Mouse (Mus musculus) frontal cortex, postnatal 36 days (tissue): ENCODE measurements around the gene E430018J23Rik.
"Not testable (repeated sequence)": the region's sequence is repeated elsewhere in the genome, so short reads cannot be mapped to it uniquely, and the experiment has no call there.

Experiments
- DNase-seq, 2 experiments: peaks; one replicate each; pipeline ENCODE4 v3.0.0; 2022; ENCODE audit warnings: low spot score in 2 of 2

Gene E430018J23Rik

GRCm38 (mm10) chr7:127378310-127378921 lies 15.0 kb downstream of the E430018J23Rik start:
- no peak for DNase-seq

DNA sequence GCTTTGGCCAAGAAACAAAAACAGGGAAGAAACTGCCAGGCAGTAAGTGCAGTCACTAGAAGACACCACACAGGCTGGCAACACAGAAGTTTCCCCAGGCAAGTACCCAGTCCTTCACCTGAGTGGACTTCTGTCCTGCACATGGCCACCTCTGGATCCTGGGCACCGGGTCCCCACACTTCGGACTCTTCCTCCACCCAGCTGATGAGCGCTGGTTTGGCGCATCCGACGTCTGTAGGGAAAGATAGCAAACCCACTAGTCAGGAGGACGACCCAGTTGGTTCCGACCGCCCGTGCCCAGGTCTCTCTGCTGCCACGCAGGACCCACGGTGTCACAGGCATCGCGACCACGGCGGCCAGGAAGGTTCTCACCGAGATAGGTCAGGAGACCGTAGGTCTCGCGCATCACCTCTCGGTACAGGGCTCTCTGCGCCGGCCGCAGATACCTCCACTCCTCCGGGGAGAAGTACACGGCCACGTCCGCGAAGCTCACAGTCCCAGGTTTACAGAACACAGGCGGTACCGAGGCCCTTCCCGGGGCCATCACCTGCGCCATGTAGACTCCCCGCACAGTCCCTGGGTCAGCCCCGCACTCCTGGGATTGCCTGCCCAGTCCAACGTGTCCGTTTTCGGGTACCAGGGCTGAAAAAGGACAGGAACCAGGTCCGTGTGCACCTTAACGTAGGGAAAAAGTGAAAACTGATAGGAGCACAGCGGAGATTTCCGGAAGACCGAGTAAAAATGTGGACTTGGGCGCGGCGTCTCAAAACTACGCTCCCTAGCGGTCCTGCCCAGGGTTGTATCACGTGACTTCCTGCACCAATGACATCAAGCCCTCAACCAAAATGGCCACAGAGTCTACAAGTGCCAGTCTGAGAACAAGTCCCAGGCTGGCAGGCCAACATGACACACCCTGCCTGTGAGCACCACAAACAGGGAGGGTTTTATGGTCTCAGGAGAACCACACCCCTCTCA lies 17.9 kb downstream of the E430018J23Rik start, which contains the start of gene Zfp747:
Gene Zfp747 (minus strand): TSS at position 780 of the 975 bp plus-strand sequence.
- peak; percentile 88 to 94 for DNase-seq

DNA sequence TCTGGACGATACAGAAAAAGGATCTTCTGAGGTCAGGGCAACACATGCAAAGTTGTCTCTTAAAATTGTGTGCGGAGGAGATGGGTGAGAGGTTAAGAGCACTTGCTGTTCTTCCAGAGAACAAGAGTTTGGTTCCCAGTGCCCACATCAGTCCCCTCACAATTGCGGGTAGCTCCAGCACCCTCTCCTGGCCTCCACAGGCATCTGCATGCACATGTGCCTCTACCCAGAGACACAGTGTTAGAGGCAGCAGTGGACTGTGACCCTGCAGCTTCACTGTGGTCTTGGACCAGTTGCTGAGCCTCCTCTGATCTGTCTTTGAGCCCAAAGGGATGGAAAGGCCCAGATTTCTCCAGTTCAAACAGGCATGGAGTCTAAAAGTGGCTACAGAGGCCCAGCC lies 21.6 kb downstream of the E430018J23Rik start:
- not testable (repeated sequence) for DNase-seq

GRCm38 (mm10) chr7:127371213-127371612 lies 22.2 kb downstream of the E430018J23Rik start:
- DNase-seq: no peak

GRCm38 (mm10) chr7:127366249-127366648 lies 27.2 kb downstream of the E430018J23Rik start:
- no peak for DNase-seq

DNA sequence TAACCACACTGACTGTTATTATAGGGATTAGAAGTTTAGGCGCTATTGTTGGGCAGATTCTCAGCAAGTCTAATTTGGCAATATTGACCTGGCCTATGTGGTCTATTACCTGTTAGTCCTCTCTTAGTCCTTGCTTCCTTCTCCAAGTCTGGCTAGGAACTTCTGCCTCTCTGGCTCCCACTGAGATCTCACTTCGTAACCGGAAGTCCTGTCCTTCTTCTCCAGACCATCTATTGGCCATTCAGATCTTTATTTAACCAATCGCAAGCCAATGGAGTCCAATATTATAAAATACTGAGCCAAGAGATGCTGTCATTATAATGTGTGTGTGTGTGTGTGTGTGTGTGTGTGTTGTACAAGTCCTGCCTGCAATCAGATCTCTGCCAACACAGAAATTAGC lies 29.3 kb downstream of the E430018J23Rik start:
- DNase-seq: no peak

DNA sequence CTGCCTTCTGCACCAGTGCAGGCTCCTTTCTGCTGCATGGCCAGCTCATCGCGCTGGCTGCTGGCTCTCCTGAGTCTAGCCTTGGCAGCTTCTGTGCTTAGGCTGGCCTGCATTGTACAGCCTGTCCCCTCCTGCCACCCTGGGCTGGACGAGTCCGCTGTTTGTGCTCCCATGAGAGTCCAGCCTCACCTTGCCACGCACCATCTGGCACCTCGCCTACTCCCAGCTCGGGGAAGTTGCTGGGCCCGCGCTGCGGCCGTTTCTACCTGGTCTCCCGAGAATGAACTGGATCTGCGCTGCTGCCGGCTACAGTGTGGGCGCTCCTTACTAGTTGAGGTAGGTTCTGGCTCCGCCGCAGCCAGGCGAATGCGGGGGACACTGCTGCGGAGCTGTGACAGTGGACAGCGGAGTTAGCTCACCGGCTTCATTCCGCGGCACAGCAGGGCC lies 29.9 kb downstream of the E430018J23Rik start:
- peak in 1 of 2 experiments; percentile 19 for DNase-seq

DNA sequence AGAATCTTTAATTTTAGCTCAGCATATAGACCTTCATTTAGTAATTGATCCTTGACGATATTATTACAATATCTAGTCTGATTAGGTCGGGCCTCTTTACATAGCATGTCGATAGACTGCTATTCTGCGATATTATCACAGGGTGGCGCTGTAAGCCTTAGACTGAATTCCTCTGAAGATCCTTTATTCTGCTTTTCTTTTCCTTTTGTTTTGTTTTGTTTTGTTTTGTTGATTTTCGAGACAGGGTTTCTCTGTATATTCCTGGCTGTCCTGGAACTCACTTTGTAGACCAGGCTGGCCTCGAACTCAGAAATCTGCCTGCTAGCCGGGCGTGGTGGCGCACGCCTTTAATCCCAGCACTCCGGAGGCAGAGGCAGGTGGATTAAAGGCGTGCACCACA lies 31.0 kb downstream of the E430018J23Rik start:
- DNase-seq: not testable (repeated sequence)

DNA sequence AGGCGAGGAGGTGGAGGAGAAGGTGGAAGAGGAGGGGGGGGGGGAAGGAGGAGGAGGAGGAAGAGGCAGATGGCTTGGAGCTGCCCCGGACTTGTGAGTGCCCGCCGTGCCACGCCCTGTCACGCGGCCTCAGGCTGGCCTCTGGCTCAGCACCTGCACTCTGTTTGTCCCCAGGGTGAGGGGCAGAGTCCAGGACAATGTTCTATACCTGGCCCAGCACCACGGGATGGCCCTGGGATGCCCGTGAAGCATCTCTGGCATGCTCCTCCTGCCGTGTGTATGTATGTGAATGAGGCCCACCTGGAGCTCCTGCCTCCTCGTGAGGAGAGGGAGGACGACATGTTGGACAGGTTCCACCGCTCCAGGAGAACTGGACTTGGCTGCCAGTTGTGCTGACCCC lies 32.0 kb downstream of the E430018J23Rik start:
- DNase-seq: no peak

DNA sequence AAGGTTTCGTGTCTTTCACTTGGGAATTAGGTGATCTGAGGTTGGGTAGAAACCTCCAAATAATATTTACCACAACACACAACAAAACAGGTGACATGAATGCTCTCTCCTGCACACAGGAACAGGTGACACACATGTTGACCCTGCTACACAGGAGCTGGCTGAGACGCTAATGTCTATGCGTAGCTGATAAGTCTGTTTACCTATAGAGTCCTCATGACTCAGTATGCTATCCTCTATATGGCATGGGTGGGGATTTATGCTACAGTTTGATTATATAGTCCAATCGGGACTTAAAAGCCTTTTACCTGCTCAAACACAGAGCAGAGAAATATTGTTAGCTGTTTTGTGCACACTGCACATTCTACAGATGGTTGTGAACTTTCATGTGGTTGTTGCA lies 33.2 kb downstream of the E430018J23Rik start:
- DNase-seq: no peak

GRCm38 (mm10) chr7:127358472-127358871 lies 35.0 kb downstream of the E430018J23Rik start:
- no peak for DNase-seq

DNA sequence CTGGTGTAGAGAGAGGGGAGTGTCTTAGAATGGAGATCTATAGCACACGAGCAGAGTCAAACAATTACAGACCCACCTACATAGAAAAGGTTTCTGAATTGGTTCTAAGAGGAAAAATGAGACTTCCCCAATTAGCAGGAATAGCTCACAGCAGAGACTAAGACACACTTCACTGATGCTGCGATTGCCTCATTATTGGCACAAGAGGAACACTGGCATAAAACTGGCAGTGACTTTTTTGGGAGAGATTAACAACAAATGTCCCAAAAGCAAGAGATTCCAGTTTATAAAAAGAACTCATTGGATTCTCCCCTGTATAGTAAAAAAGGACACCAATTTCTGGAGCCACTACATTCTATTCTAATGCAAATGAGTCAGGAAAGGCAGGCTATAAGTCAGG lies 35.6 kb downstream of the E430018J23Rik start:
- no peak for DNase-seq

- DNase-seq: no peak
These were observed 37.6 kb downstream of the E430018J23Rik start for GRCm38 (mm10) chr7:127355796-127356195.

- no peak for DNase-seq
These were observed 42.0 kb downstream of the E430018J23Rik start for GRCm38 (mm10) chr7:127351230-127352004.

- DNase-seq: no peak
These were observed 46.8 kb downstream of the E430018J23Rik start for GRCm38 (mm10) chr7:127346676-127347075.

GRCm38 (mm10) chr7:127345512-127346325 lies 47.7 kb downstream of the E430018J23Rik start, which contains the start of gene Zfp768:
Zfp768 (minus strand) TSS chr7:127345589.
- DNase-seq: peak; percentile 82 to 83

DNA sequence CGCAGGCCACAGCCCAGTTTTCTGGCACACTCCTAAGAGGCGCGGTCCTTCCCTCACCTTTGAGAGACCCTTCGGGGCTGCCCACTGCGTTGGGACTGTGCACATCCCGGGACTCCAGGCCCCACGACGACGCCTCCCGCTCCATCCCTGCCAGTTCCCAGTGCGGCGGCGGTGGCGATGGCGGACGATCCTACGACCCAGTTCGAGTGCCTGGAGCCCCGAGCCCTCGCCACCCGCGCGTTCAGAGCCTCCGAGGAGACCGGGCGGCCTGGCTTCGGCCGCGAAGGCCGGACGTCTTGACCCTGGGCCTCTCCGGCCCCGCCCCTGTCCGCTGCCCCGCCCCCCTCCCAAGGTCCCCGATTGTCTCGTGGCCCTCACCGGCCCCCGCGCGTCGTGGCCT lies 48.3 kb downstream of the E430018J23Rik start:
- peak in 1 of 2 experiments; percentile 34 for DNase-seq

DNA sequence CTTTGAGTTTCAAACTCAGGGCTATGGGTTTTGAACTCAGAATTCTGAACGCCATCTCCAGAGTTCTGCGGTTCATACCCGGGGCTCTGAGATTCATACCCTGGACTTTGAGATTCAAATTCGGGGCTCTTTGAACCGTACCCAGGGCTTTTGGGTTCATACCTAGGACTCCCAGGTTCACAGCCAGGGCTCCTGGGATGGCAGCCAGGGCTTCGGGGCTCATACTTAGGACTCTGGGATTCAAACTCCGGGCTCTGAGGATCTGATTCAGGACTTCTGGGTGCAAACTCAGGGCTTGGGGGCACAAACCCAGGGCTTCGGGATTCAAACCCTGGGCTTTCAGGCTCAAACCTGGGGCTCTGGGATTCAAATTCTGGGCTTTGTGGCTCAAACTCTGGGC lies 49.1 kb downstream of the E430018J23Rik start:
- no peak for DNase-seq

GRCm38 (mm10) chr7:127343351-127344019 lies 49.9 kb downstream of the E430018J23Rik start:
- DNase-seq: no peak

- no peak for DNase-seq
These were observed 50.5 kb downstream of the E430018J23Rik start for GRCm38 (mm10) chr7:127342888-127343287.
